Mouse (Mus musculus): ENCODE measurements around the gene AC140267.1. TPM values are rescaled to one million over a fixed set of nuclear protein-coding genes. Genes with fewer than 3 reads are reported as not detected.

The AC140267.1 gene
- polyA plus RNA-seq, 1 experiment: not detected

- DNase-seq (ENCODE audit: extremely low spot score in 1 of 2, low spot score in 1 of 2): peak in 1 of 2 experiments; percentile 56
These were observed 9.8 kb upstream of the AC140267.1 start for GRCm38 (mm10) chr15:80225796-80226195.

- no peak for DNase-seq (ENCODE audit: extremely low spot score in 1 of 2, low spot score in 1 of 2)
These were observed 7.4 kb upstream of the AC140267.1 start for GRCm38 (mm10) chr15:80228071-80228800.

GRCm38 (mm10) chr15:80232331-80232730 lies 3.3 kb upstream of the AC140267.1 start:
- DNase-seq (ENCODE audit: extremely low spot score in 1 of 2, low spot score in 1 of 2): no peak

DNA sequence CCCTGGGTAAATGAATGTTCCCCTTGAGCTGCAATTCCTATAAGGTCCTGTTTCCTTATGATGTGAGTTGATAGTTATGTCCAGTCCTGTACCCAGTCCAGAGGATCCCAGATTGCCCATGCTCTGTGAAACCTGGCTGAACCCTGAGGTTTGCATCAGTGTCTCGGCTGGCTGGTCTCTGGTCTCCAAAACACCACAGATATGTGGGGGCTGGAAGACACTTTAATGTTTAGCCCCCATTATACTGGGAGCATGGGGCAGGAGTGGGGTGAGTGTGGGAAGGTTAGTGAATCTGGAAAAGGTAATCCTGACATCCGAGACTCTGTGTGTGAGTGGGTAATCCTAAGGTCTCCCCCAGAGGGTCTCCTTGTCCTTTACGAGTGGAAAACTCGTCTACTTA lies 2.6 kb upstream of the AC140267.1 start:
- DNase-seq (ENCODE audit: extremely low spot score in 1 of 2, low spot score in 1 of 2): no peak

GRCm38 (mm10) chr15:80233733-80234509 lies 1.7 kb upstream of the AC140267.1 start, which contains the start of gene Mief1:
Gene Mief1 (plus strand): TSS chr15:80234018.
- peak; percentile 95 to 98 for DNase-seq (ENCODE audit: extremely low spot score in 1 of 2, low spot score in 1 of 2)

DNA sequence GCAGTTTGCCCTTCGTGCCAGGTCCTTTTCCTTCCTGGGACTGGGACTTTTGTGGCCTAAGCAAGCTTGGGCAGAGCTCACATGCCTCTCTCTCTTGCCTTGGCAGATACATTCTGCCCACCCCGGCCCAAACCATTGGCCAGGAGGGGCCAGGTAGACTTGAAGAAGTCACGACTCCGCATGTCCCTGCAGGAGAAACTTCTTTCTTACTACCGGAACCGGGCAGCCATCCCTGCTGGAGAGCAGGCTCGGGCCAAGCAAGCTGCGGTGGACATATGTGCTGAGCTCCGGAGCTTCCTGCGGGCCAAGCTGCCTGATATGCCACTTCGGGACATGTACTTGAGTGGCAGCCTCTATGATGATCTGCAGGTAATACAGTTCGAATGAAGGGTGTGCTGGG lies 12.5 kb downstream of the AC140267.1 start:
- DNase-seq (ENCODE audit: extremely low spot score in 1 of 2, low spot score in 1 of 2): no peak

DNA sequence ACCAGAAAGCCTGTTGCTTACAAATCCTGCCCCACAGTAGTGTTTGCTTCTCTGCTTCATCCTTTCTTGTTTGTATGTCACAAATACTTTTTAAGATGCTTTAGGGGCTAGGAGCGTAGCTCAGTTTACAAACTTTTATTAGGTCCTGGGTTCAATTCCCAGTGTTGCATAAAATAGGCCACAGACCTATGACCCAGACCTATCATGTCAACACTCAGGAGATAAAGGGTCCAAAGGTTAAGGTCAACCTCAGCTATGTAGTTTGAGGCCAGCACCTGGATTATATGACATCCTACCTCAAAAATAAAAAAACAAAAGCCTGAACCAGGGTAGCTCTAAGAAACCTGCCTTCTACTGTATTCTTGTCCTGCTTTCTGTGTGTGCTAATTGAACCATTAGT lies 13.0 kb downstream of the AC140267.1 start:
- DNase-seq (ENCODE audit: extremely low spot score in 1 of 2, low spot score in 1 of 2): no peak

DNA sequence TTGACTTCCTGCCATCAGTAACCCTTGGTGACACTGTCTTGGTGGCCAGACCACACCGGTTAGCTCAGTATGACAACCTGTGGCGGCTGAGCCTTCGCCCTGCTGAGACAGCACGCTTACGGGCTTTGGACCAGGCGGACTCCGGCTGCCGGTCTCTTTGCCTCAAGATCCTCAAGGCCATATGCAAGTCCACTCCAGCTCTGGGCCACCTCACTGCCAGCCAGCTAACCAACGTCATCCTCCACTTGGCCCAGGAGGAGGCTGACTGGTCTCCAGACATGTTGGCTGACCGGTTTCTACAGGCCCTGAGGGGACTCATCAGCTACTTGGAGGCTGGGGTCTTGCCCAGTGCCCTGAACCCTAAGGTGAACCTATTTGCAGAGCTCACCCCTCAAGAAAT lies 14.0 kb downstream of the AC140267.1 start:
- no peak for DNase-seq (ENCODE audit: extremely low spot score in 1 of 2, low spot score in 1 of 2)

GRCm38 (mm10) chr15:80250586-80250985 lies 15.0 kb downstream of the AC140267.1 start:
- DNase-seq (ENCODE audit: extremely low spot score in 1 of 2, low spot score in 1 of 2): no peak

DNA sequence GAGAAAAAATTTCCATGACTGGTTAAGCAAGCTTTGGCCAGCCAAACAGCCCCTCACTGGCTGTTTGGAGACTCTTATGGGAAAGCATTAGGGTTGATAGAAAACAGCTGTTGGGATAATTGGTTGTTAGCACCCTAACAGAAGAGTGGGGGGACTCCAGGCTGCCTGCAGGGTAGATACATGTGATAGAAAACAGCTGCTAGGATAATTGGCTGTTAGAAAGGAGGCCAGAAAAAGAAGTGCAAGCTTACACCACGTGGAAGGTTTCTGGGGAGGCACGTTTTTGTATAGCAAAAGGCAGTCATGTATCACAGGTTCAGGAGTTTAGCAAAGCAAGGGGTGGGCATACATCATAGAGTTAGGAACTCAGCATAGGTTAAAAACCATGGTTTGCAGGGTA lies 17.9 kb downstream of the AC140267.1 start:
- no peak for DNase-seq (ENCODE audit: extremely low spot score in 1 of 2, low spot score in 1 of 2)

- peak in 1 of 2 experiments; percentile 56 for DNase-seq (ENCODE audit: extremely low spot score in 1 of 2, low spot score in 1 of 2)
These were observed 18.6 kb downstream of the AC140267.1 start for GRCm38 (mm10) chr15:80254207-80254606.

- peak; percentile 99 for DNase-seq (ENCODE audit: extremely low spot score in 1 of 2, low spot score in 1 of 2)
These were observed 19.4 kb downstream of the AC140267.1 start, which contains the start of gene Atf4 for GRCm38 (mm10) chr15:80254847-80255645. Gene Atf4 (plus strand): TSS chr15:80255184.

DNA sequence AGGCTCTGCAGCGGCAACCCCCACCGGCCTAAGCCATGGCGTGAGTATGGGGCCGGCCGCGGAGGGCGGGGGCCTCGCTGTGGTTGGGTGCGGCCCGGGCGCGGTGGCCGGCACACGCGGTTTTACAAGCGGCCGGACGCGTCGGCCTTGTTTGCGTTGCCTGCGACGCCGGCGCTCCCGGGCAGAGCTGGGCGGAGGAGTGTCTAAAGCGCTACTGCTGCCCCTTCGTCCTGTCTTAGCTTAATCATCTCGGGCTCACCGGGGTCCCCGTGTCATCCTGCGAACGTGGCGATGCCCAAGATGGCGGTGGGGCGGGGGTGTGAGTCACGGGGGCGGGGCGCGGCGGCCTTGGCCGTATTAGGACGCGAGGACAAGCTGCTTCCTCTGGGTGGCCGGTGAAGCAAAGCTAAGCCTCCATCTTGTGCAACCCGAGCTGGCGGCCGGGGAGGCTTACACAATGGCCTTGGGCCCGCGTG lies 20.0 kb downstream of the AC140267.1 start:
- DNase-seq (ENCODE audit: extremely low spot score in 1 of 2, low spot score in 1 of 2): peak in 1 of 2 experiments; percentile 63

DNA sequence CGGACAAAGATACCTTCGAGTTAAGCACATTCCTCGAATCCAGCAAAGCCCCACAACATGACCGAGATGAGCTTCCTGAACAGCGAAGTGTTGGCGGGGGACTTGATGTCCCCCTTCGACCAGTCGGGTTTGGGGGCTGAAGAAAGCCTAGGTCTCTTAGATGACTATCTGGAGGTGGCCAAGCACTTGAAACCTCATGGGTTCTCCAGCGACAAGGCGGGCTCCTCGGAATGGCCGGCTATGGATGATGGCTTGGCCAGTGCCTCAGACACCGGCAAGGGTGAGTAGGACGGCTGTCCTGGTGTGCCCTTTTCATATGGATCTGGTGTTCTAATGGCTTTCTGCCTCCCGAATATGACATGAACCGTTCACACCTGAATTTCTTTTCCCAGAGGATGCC lies 20.6 kb downstream of the AC140267.1 start:
- DNase-seq (ENCODE audit: extremely low spot score in 1 of 2, low spot score in 1 of 2): peak in 1 of 2 experiments; percentile 27

DNA sequence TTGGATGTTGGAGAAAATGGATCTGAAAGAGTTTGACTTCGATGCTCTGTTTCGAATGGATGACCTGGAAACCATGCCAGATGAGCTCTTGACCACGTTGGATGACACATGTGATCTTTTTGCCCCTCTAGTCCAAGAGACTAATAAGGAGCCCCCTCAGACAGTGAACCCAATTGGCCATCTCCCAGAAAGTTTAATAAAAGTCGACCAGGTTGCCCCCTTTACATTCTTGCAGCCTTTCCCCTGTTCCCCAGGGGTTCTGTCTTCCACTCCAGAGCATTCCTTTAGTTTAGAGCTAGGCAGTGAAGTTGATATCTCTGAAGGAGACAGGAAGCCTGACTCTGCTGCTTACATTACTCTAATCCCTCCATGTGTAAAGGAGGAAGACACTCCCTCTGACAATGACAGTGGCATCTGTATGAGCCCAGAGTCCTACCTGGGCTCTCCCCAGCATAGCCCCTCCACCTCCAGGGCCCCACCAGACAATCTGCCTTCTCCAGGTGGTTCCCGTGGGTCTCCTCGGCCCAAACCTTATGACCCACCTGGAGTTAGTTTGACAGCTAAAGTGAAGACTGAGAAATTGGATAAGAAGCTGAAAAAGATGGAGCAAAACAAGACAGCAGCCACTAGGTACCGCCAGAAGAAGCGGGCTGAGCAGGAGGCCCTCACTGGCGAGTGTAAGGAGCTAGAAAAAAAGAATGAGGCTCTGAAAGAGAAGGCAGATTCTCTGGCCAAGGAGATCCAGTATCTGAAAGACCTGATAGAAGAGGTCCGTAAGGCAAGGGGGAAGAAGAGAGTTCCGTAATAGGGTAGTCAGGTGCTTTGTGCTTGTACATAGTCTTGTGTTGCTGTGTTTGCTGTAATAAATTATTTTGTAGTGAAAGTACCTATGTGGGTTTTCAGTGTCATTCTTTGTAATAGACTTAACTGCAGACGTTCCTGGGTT lies 21.3 kb downstream of the AC140267.1 start:
- no peak for DNase-seq (ENCODE audit: extremely low spot score in 1 of 2, low spot score in 1 of 2)

DNA sequence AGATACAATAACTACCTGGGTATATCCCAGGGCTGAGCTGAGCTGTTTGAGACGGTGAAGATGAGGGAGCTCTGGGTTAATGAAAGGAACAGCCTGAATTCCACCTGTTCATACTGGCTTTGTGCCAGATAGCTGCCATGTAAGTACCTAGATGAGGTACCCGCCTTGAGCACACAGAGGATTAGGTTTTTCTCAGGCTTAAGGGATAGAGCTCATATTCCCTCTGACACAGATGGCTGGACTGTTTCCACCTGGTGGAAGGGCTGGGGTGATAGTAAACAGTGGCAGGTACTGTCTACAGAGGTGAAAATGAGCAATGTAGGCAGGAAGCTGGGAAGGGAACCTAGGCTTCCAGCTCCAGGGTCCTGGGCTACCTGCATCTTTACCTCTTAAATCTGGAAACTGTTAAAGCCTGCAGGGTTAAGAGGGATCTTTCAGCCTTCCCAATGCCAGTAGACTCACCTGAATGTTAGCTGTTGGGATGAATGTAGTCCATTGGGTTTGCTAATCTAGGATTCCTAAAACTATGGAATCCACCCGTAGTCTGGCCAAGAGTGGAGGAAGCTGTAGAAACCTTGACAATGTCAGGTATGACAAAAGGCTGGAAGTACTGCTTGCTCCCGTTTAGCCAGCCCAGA lies 22.1 kb downstream of the AC140267.1 start:
- no peak for DNase-seq (ENCODE audit: extremely low spot score in 1 of 2, low spot score in 1 of 2)

- no peak for DNase-seq (ENCODE audit: extremely low spot score in 1 of 2, low spot score in 1 of 2)
These were observed 22.9 kb downstream of the AC140267.1 start for GRCm38 (mm10) chr15:80258240-80259170.

- DNase-seq (ENCODE audit: extremely low spot score in 1 of 2, low spot score in 1 of 2): no peak
These were observed 23.9 kb downstream of the AC140267.1 start for GRCm38 (mm10) chr15:80259406-80260045.

Measured in frontal cortex, adult 2 months (tissue).